Mouse (Mus musculus): ENCODE measurements around the gene Fuca1. TPM values are rescaled to one million over a fixed set of nuclear protein-coding genes. Genes with fewer than 3 reads are reported as not detected.

Fuca1 gene
- polyA plus RNA-seq, 1 experiment from 2014 or later, result 52.8 TPM

DNA sequence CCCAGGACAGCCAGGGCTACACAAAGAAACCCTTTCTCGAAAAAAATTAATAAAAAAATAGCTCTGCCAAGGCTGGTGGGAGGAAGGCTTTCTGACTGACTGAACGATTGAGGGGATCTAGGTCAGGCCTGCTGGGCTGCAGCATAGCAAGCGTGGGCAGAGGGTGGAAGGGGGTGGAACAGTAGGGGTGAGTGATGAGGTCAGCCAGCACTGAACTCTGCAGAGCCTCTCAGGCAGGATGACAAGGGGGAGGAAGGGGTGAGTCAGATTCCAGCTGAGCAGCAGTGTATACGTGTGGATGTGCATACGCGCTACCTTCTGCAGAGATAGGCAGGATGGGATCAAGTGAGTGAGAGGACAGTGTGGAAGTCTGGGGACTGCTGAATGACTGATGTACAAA lies 29.4 kb downstream of the Fuca1 start:
- Histone ChIP-seq H3K27me3 (ENCODE audit: control insufficient read depth, insufficient read depth, low read length) (no peaks in the 10 kb centered on the region), H3K9me3 (replicated peaks; ENCODE audit: control insufficient read depth, low read length) (peaks cover 7% of the 10 kb centered on the region; the same call in 1 of the 2 replicates), H3K9ac (ENCODE audit: low read length) (no peak overlapping the region), H3K27ac (ENCODE audit: low read length) (peak overlapping the region; percentile 25), H3K4me3 (ENCODE audit: low read length) (no peak overlapping the region), H3K4me2 (ENCODE audit: low read depth, low read length) (no peak overlapping the region), H3K4me1 (ENCODE audit: control insufficient read depth, insufficient read depth, low read length) (peaks cover 19% of the 10 kb centered on the region), H3K36me3 (ENCODE audit: control insufficient read depth, insufficient read depth) (peaks cover 18% of the 10 kb centered on the region)
- ATAC-seq (replicated peaks; ENCODE audit: extremely low read depth, insufficient read depth, low FRiP score), result peak; percentile 25; the same call in 1 of the 2 replicates
- WGBS, result 41% methylated on average over 6 of the region's 6 CpGs

DNA sequence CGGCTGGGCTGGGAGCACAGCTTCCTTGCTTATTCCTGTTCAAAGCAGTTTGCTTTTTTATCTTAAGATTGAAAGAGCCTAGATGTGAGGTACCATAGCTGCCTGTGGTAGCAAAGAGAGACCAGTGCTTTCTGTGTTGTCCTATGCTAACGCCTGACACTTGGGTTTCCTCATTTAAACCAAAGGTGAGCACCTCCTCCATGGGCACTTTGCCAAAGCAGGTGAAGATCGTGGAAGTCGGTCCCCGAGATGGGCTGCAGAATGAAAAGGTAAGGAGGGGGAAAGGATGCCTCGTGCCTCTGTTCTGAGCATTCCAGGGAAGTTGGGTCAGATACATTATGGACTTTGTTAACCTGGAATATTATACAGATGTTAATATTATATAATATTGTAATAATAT lies 29.8 kb downstream of the Fuca1 start:
- ATAC-seq (replicated peaks; ENCODE audit: extremely low read depth, insufficient read depth, low FRiP score), result no peak
- H3K9ac ChIP-seq (ENCODE audit: low read length), result no peak overlapping the region
- peaks cover 19% of the 10 kb centered on the region for H3K4me1 ChIP-seq (ENCODE audit: control insufficient read depth, insufficient read depth, low read length)
- peaks cover 18% of the 10 kb centered on the region for H3K36me3 ChIP-seq (ENCODE audit: control insufficient read depth, insufficient read depth)
- H3K4me3 ChIP-seq (ENCODE audit: low read length), result no peak overlapping the region
- peak overlapping the region; percentile 25 for H3K27ac ChIP-seq (ENCODE audit: low read length)
- no peaks in the 10 kb centered on the region for H3K27me3 ChIP-seq (ENCODE audit: control insufficient read depth, insufficient read depth, low read length)
- H3K4me2 ChIP-seq (ENCODE audit: low read depth, low read length), result no peak overlapping the region
- WGBS, result 73% methylated on average over 6 of the region's 6 CpGs
- peaks cover 7% of the 10 kb centered on the region; the same call in 1 of the 2 replicates for H3K9me3 ChIP-seq (replicated peaks; ENCODE audit: control insufficient read depth, low read length)

DNA sequence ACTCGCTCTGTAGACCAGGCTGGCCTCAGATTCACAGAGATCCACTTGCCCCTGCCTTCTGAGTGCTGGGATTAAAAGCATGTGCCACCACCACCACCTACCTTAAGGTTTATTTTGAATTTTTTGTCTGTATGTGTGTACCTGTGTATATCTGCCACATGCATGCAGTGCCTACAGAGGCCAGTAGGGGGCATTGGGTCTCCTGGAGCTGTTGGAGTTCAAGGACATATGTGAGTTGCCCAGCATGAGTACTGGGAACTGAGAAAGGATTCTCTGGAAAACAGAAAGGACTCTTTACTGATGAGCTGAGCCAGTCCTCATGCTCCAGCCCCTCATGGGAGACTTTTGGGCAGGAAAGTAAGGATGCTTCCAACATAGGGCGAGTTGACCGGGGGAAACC lies 31.0 kb downstream of the Fuca1 start:
- Histone ChIP-seq H3K27me3 (ENCODE audit: control insufficient read depth, insufficient read depth, low read length) (no peaks in the 10 kb centered on the region), H3K4me2 (ENCODE audit: low read depth, low read length) (no peak overlapping the region), H3K9ac (ENCODE audit: low read length) (no peak overlapping the region), H3K9me3 (replicated peaks; ENCODE audit: control insufficient read depth, low read length) (peaks cover 7% of the 10 kb centered on the region; the same call in 1 of the 2 replicates), H3K27ac (ENCODE audit: low read length) (no peak overlapping the region), H3K4me1 (ENCODE audit: control insufficient read depth, insufficient read depth, low read length) (peaks cover 14% of the 10 kb centered on the region), H3K36me3 (ENCODE audit: control insufficient read depth, insufficient read depth) (peaks cover 20% of the 10 kb centered on the region), H3K4me3 (ENCODE audit: low read length) (no peak overlapping the region)
- ATAC-seq (replicated peaks; ENCODE audit: extremely low read depth, insufficient read depth, low FRiP score), result no peak
- WGBS, result 90% methylated on average over 3 of the region's 3 CpGs

DNA sequence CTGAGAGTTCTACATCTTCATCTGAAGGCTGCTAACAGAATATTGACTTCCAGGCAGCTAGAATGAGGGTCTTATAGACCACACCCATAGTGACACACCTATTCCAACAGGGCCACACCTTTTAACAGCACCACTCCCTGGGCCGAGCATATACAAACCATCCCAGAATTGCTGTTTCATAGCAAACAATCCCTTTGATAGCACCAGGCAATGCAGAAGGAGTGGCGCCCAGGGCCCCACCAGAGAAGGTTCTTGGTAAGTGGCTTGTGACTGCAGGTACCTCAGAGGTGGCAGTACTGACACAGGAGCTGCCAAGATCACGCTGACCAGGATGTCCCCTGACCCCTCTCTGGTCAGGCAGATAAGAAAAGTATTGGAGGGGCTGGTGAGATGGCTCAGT lies 32.6 kb downstream of the Fuca1 start:
- peaks cover 28% of the 10 kb centered on the region for H3K36me3 ChIP-seq (ENCODE audit: control insufficient read depth, insufficient read depth)
- no peak overlapping the region for H3K9ac ChIP-seq (ENCODE audit: low read length)
- H3K27ac ChIP-seq (ENCODE audit: low read length), result no peak overlapping the region
- no peak overlapping the region for H3K4me3 ChIP-seq (ENCODE audit: low read length)
- H3K4me2 ChIP-seq (ENCODE audit: low read depth, low read length), result no peak overlapping the region
- no peak for ATAC-seq (replicated peaks; ENCODE audit: extremely low read depth, insufficient read depth, low FRiP score)
- H3K27me3 ChIP-seq (ENCODE audit: control insufficient read depth, insufficient read depth, low read length), result no peaks in the 10 kb centered on the region
- peaks cover 7% of the 10 kb centered on the region; the same call in 1 of the 2 replicates for H3K9me3 ChIP-seq (replicated peaks; ENCODE audit: control insufficient read depth, low read length)
- H3K4me1 ChIP-seq (ENCODE audit: control insufficient read depth, insufficient read depth, low read length), result peaks cover 8% of the 10 kb centered on the region
- 79% methylated on average over 3 of the region's 3 CpGs for WGBS

- Histone ChIP-seq H3K4me1 (ENCODE audit: control insufficient read depth, insufficient read depth, low read length) (peaks cover 3% of the 10 kb centered on the region; the same call in 1 of the 2 replicates), H3K9me3 (replicated peaks; ENCODE audit: control insufficient read depth, low read length) (peaks cover 7% of the 10 kb centered on the region; the same call in 1 of the 2 replicates), H3K27ac (ENCODE audit: low read length) (no peak overlapping the region), H3K9ac (ENCODE audit: low read length) (no peak overlapping the region), H3K36me3 (ENCODE audit: control insufficient read depth, insufficient read depth) (peaks cover 28% of the 10 kb centered on the region), H3K4me3 (ENCODE audit: low read length) (no peak overlapping the region), H3K27me3 (ENCODE audit: control insufficient read depth, insufficient read depth, low read length) (no peaks in the 10 kb centered on the region), H3K4me2 (ENCODE audit: low read depth, low read length) (no peak overlapping the region)
- no peak for ATAC-seq (replicated peaks; ENCODE audit: extremely low read depth, insufficient read depth, low FRiP score)
- 24% methylated on average over 2 of the region's 2 CpGs for WGBS
These were observed 33.7 kb downstream of the Fuca1 start for GRCm38 (mm10) chr4:135954241-135954640.

GRCm38 (mm10) chr4:135955886-135956285 lies 35.4 kb downstream of the Fuca1 start:
- peaks cover 32% of the 10 kb centered on the region for H3K36me3 ChIP-seq (ENCODE audit: control insufficient read depth, insufficient read depth)
- H3K27me3 ChIP-seq (ENCODE audit: control insufficient read depth, insufficient read depth, low read length), result no peaks in the 10 kb centered on the region
- H3K9ac ChIP-seq (ENCODE audit: low read length), result no peak overlapping the region
- no peak overlapping the region for H3K27ac ChIP-seq (ENCODE audit: low read length)
- H3K4me1 ChIP-seq (ENCODE audit: control insufficient read depth, insufficient read depth, low read length), result no peaks in the 10 kb centered on the region
- H3K4me3 ChIP-seq (ENCODE audit: low read length), result no peak overlapping the region
- 88% methylated on average over 9 of the region's 9 CpGs for WGBS
- peaks cover 7% of the 10 kb centered on the region; the same call in 1 of the 2 replicates for H3K9me3 ChIP-seq (replicated peaks; ENCODE audit: control insufficient read depth, low read length)
- no peak for ATAC-seq (replicated peaks; ENCODE audit: extremely low read depth, insufficient read depth, low FRiP score)
- no peak overlapping the region for H3K4me2 ChIP-seq (ENCODE audit: low read depth, low read length)

GRCm38 (mm10) chr4:135958354-135958753 lies 37.8 kb downstream of the Fuca1 start:
- Histone ChIP-seq H3K27ac (ENCODE audit: low read length) (no peak overlapping the region), H3K4me2 (ENCODE audit: low read depth, low read length) (no peak overlapping the region), H3K9me3 (replicated peaks; ENCODE audit: control insufficient read depth, low read length) (no peaks in the 10 kb centered on the region), H3K4me1 (ENCODE audit: control insufficient read depth, insufficient read depth, low read length) (peaks cover 7% of the 10 kb centered on the region), H3K9ac (ENCODE audit: low read length) (no peak overlapping the region), H3K27me3 (ENCODE audit: control insufficient read depth, insufficient read depth, low read length) (no peaks in the 10 kb centered on the region), H3K36me3 (ENCODE audit: control insufficient read depth, insufficient read depth) (peaks cover 15% of the 10 kb centered on the region), H3K4me3 (ENCODE audit: low read length) (no peak overlapping the region)
- ATAC-seq (replicated peaks; ENCODE audit: extremely low read depth, insufficient read depth, low FRiP score), result no peak
- WGBS, result 69% methylated on average over 8 of the region's 8 CpGs

- Histone ChIP-seq H3K9me3 (replicated peaks; ENCODE audit: control insufficient read depth, low read length) (no peaks in the 10 kb centered on the region), H3K27ac (ENCODE audit: low read length) (no peak overlapping the region), H3K4me1 (ENCODE audit: control insufficient read depth, insufficient read depth, low read length) (peaks cover 19% of the 10 kb centered on the region), H3K4me3 (ENCODE audit: low read length) (no peak overlapping the region), H3K36me3 (ENCODE audit: control insufficient read depth, insufficient read depth) (peaks cover 15% of the 10 kb centered on the region), H3K27me3 (ENCODE audit: control insufficient read depth, insufficient read depth, low read length) (no peaks in the 10 kb centered on the region), H3K9ac (ENCODE audit: low read length) (no peak overlapping the region), H3K4me2 (ENCODE audit: low read depth, low read length) (no peak overlapping the region)
- WGBS, result 21% methylated on average over 5 of the region's 5 CpGs
- no peak for ATAC-seq (replicated peaks; ENCODE audit: extremely low read depth, insufficient read depth, low FRiP score)
These were observed 40.2 kb downstream of the Fuca1 start for GRCm38 (mm10) chr4:135960717-135961116.

GRCm38 (mm10) chr4:135961709-135962108 lies 41.2 kb downstream of the Fuca1 start:
- Histone ChIP-seq H3K9me3 (replicated peaks; ENCODE audit: control insufficient read depth, low read length) (no peaks in the 10 kb centered on the region), H3K27me3 (ENCODE audit: control insufficient read depth, insufficient read depth, low read length) (no peaks in the 10 kb centered on the region), H3K4me1 (ENCODE audit: control insufficient read depth, insufficient read depth, low read length) (peaks cover 19% of the 10 kb centered on the region), H3K9ac (ENCODE audit: low read length) (no peak overlapping the region), H3K4me3 (ENCODE audit: low read length) (no peak overlapping the region), H3K4me2 (ENCODE audit: low read depth, low read length) (no peak overlapping the region), H3K27ac (ENCODE audit: low read length) (no peak overlapping the region), H3K36me3 (ENCODE audit: control insufficient read depth, insufficient read depth) (peaks cover 14% of the 10 kb centered on the region)
- no peak for ATAC-seq (replicated peaks; ENCODE audit: extremely low read depth, insufficient read depth, low FRiP score)
- WGBS, result 82% methylated on average over 5 of the region's 5 CpGs
